Mouse (Mus musculus) left cerebral cortex, postnatal 4 days (tissue): Measurements from ENCODE around the gene Hes5. TPM values are rescaled to one million over a fixed set of nuclear protein-coding genes. Genes with fewer than 3 reads are reported as not detected.

Experiments used
- DNase-seq: peaks from one replicate; pipeline ENCODE4 v3.0.0-alpha.2; 2022
- intact Hi-C: fragments of 180-260 bp; cut with DNase I; formaldehyde crosslinking; loops from one replicate; pipeline ENCODE4 v1.15.1; 2025
- total RNA-seq, 2 experiments: library from RNA; stranded (reverse); gene quantifications; 2 replicates each; pipeline ENCODE4 v1.2.3; 2021

Hes5 gene
- total RNA-seq, result 10 to 100 TPM; 56.8 to 74.5 TPM

DNA sequence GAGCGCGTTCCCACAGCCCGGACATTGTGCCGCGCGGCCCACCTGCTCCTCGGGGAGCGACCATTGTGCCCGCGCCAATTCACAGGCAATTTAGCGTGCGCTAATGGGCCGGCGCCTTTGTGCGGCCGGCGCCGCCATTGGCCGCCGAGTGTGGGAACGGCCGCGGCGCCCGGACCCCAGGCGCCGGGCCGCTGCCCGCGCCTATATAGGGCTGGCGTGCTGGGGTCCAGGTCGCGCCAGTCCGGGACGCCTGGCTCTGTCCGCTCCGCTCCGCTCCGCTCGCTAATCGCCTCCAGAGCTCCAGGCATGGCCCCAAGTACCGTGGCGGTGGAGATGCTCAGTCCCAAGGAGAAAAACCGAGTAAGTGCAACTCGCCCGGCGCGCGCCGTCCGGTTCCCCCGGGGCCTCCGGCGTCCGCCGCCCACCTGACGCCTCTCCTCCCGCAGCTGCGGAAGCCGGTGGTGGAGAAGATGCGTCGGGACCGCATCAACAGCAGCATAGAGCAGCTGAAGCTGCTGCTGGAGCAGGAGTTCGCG lies at the start of gene Hes5:
Gene Hes5 (plus strand): TSS at position 234 of the 536 bp plus-strand sequence.
- intact Hi-C loops, result no loop called here
- peak; percentile 81 for DNase-seq

DNA sequence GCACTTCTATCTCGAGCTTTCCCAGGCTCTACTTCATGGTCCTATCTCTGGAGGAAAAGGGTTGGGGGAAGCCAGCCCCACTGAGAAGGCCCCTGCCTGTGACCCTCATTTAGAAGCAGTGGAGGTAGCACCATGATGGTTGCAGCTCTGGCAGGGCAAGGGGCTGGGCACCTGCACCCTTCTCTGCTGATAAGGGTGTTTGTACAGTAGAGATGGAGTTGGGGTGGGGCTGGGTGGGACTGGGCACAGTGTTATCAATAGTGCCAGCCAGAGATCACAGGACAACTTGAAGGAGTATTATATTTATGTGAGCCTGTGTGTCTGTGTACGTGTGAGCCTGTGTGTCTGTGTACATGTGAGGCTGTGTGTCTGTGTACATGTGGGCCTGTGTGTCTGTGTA lies 49.1 kb upstream of the Hes5 start:
- intact Hi-C loops, result no loop called here
- DNase-seq, result no peak

DNA sequence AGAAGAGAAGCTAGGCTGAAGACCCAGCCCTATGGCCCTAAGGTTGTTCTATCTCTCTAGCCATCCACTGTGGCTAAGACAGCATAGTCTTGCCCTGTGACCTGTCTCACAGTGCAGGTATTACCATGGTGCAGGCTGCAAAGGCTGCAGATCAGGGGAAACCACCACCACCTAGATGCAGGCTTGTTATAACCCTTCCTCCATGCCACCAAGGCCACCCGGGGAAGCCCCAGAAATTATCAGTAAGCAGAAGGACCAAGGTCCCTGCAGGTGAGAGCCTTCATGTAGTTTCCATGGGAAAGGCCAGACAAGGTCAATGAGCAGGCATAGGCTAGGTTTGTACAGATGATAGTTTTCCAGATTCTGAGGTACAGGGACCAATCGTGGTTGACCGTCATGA lies 46.9 kb upstream of the Hes5 start:
- no peak for DNase-seq
- intact Hi-C loops, result no loop called here

- intact Hi-C loops, result no loop called here
- DNase-seq, result no peak
These were observed 46.5 kb upstream of the Hes5 start for GRCm38 (mm10) chr4:154914252-154914651.

DNA sequence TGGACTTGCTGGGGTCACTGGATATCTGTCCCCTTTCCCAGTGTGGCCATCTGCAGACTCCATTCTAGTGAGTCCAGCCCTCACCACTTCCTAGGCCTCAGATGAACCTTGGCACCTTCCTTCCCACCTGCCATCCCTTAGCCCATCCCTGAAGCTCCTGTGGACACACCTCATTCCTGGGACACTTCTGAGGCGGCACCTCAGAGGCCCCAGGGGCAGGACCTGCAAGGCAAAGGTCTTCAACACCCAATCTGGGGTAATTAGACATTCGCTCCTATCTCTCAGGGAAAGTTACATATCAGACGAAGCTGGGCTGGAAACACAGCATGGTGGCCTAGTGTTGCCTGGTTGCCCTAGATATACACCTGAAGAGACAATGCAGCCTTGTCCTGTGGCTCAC lies 46.0 kb upstream of the Hes5 start:
- DNase-seq, result no peak
- intact Hi-C loops, result no loop called here

GRCm38 (mm10) chr4:154915286-154915685 lies 45.4 kb upstream of the Hes5 start:
- intact Hi-C loops, result no loop called here
- DNase-seq, result no peak

GRCm38 (mm10) chr4:154916662-154917061 lies 44.1 kb upstream of the Hes5 start:
- no peak for DNase-seq
- intact Hi-C loops, result no loop called here

DNA sequence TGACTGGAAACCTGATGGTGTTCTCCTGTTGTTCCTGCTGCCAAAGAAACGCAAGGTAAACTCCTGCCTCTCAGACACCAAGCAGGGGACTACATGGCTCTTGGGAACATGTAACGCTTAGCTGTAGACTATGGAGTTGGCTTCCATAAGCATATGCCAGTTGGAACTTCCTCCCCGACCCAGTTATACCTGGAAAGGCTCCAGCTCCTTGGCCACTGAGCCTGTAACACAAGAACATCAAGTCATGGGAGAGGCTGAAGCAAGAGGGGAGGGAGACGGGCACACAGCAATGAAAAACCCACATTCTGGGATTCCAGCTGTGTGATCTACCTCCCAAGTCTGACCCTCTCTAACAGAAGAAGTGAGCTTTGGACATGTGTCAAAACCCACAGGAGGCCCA lies 38.4 kb upstream of the Hes5 start:
- DNase-seq, result no peak
- intact Hi-C loops, result no loop called here

DNA sequence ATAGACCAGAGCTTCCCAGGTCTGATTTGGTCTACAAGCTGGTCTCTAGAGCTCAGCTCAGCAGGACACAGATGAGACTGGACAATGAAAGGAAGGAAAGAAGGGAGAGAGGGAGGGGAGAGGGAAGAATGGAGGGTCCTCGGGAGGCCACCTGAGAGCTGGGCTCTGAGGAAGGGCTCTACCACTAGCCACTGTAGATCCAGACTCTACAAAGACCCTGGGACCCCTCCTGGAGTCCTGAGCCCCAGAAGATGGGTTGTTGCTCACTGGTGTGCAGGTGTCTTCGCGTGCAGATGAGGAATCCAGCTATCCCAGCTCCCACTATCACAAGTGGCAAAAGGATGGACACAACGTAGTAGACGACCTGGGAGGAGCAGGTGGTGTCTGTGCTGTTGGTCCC lies 37.8 kb upstream of the Hes5 start:
- intact Hi-C loops, result no loop called here
- no peak for DNase-seq

DNA sequence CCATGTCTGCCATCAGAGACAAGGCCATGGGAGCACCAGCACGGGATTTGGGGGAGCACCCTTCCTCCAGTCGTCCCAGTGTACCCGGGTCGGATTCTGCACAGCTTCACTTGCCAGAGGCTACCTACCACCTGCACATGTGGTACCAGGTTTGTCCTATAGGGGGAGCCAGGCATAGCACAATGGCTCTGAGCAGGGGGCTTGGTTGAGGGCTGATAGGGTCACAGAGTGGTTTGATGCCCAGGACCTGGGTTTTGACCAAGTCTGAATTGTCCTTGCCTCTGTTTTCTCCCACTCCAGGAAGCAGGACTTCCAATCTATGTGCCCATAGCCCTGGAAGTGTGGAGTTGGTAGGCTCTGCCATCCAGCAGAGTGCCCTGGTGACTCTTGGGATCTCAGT lies 35.3 kb upstream of the Hes5 start:
- intact Hi-C loops, result no loop called here
- no peak for DNase-seq

DNA sequence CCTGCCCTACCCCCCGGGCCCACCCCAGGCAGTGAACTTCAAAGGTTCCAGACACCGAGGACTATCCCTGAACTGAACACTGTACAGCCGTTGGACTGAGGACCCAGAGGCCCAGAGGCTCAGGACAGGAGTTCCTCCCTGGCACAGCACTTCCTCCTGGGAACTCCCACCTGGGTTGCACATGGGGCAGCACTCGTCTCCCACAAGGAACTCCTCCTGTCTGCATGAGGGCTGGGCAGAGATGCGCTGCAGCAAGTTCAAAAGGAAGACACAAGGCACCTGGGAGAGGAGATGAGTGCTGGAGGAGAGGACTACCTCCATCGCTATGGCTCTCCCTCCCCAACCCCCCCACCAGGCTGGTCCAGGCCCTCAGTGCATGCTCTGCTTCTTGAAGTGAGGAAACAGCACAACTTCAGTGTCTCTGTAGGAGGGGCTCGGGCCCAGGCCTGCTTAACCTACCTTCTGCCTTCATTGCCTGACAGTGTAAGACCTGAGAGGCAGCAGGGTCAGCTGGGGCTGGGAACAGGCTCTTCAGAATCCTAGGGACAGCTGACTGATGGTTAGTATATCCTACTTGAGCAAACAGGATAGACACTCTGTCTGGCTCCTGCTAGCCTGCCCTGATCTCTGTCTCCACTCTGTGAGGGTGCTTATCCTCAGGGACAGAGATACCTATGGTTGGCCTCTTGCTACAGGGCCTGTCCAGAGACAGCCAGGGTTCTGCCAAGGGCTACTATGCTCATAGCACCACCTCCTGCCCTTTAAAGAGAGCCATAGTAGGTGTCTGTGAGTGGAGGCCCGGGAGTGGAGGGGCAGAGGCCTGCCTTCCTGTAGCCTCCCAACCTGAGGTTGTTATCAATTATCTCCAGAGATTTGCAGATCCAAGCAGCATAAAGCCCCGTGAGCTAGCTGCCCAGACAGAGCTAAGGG lies 33.5 kb upstream of the Hes5 start:
- no peak for DNase-seq
- intact Hi-C loops, result no loop called here

DNA sequence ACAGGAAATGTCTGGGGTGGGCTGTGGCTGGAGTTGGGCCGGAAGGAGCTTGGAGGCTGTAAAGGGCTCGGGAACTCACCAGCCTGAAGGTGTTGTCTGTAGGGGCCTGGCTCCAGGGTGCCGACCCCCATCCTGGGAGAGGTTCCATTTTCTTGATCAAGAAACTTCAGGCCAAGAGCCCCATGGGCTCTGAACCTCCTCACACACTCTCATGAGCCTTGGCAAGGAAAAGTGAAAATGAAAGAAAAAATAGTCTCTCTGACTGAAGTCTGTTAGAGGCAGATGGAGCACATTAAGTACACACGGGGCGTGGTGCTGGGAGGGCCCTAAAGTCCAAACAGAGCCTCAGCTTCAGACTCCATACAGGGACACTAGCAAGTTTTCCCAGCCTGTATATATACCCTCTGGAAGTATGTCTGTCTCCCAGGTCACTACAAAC lies 32.8 kb upstream of the Hes5 start:
- DNase-seq, result no peak
- intact Hi-C loops, result no loop called here

GRCm38 (mm10) chr4:154928395-154929087 lies 32.2 kb upstream of the Hes5 start, which contains the start of gene Tnfrsf14:
TSS of gene Tnfrsf14 (minus strand) at chr4:154928563.
- intact Hi-C loops, result no loop called here
- no peak for DNase-seq

- intact Hi-C loops, result no loop called here
- no peak for DNase-seq
These were observed 31.5 kb upstream of the Hes5 start for GRCm38 (mm10) chr4:154929088-154929660.

GRCm38 (mm10) chr4:154933306-154933907 lies 27.3 kb upstream of the Hes5 start:
- intact Hi-C loops, result no loop called here
- no peak for DNase-seq

DNA sequence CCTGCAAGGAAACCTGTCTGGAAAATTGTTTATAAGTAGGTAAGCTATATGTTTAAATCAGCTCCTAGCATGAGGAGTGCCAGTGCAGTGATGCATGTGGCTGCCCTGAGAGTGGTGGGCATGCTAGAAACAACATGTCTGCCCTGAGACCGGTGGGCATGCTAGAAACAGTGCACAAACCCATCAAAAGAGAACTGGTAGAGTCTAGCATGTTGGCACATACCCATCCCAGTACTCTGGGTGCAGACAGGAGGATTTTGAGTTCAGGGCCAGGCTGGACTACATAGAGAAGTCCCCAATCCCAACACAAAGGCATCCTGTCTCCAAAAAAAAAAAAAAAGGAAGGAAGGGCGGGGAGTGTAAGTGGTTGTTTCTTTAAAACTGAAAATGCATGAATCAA lies 25.9 kb upstream of the Hes5 start:
- intact Hi-C loops, result no loop called here
- no peak for DNase-seq

GRCm38 (mm10) chr4:154935788-154936187 lies 24.9 kb upstream of the Hes5 start:
- intact Hi-C loops, result no loop called here

GRCm38 (mm10) chr4:154936542-154937255 lies 24.0 kb upstream of the Hes5 start:
- no peak for DNase-seq
- intact Hi-C loops, result no loop called here

More at GRCm38 (mm10) chr4:154935788-154936187, 24.9 kb upstream of the Hes5 start:
- no peak for DNase-seq

- no peak for DNase-seq
- intact Hi-C loops, result no loop called here
These were observed 23.0 kb upstream of the Hes5 start for GRCm38 (mm10) chr4:154937746-154938145.

GRCm38 (mm10) chr4:154940156-154940555 lies 20.6 kb upstream of the Hes5 start:
- intact Hi-C loops, result loop anchor here (10.0 kb wide), 1 partner anchor 65 kb away; no protein-coding TSS in a partner anchor
- DNase-seq, result no peak
